Mouse (Mus musculus) embryonic facial prominence, embryonic 13.5 days (tissue): Measurements from ENCODE around the gene Tut7. TPM values are rescaled to one million over a fixed set of nuclear protein-coding genes. Genes with fewer than 3 reads are reported as not detected.

ENCODE experiments used
- ATAC-seq: fragments of 200-750 bp; cut with Nextera tagmentation; 2 replicates; pipeline ENCODE4 v1.8.0; 2017; ENCODE audit warnings: low read depth; ENCODE audit not compliant: insufficient number of reproducible peaks, insufficient read depth, low FRiP score, low TSS enrichment
- H3K27ac ChIP-seq: fragments of 300-500 bp; sonication (generic); 2 replicates; pipeline ENCODE4 v1.5.1; 2015; ENCODE audit warnings: moderate library complexity, mild to moderate bottlenecking, inconsistent platforms
- H3K27me3 ChIP-seq: fragments of 300-500 bp; sonication (generic); 2 replicates; pipeline ENCODE4 v1.6.1; 2015; ENCODE audit warnings: mild to moderate bottlenecking, inconsistent platforms
- H3K36me3 ChIP-seq: fragments of 300-500 bp; sonication (generic); 2 replicates; pipeline ENCODE4 v1.6.1; 2015; ENCODE audit warnings: mild to moderate bottlenecking, inconsistent platforms
- H3K4me1 ChIP-seq: fragments of 300-500 bp; sonication (generic); 2 replicates; pipeline ENCODE4 v1.6.1; 2015; ENCODE audit warnings: inconsistent platforms
- H3K4me2 ChIP-seq: fragments of 300-500 bp; sonication (generic); 2 replicates; pipeline ENCODE4 v1.6.1; 2015; ENCODE audit warnings: moderate library complexity, mild to moderate bottlenecking, inconsistent platforms
- H3K4me3 ChIP-seq: fragments of 300-500 bp; sonication (generic); 2 replicates; pipeline ENCODE4 v1.5.1; 2015; ENCODE audit warnings: mild to moderate bottlenecking, inconsistent platforms
- H3K9ac ChIP-seq: fragments of 300-500 bp; sonication (generic); 2 replicates; pipeline ENCODE4 v1.6.1; 2015; ENCODE audit warnings: mild to moderate bottlenecking, inconsistent platforms
- H3K9me3 ChIP-seq: fragments of 300-500 bp; sonication (generic); 2 replicates; pipeline ENCODE4 v1.6.1; 2016; ENCODE audit warnings: inconsistent platforms
- WGBS: fragments of 180-500 bp; shearing (Covaris S2); methylation state at CpG from one replicate; pipeline ENCODE4 v1.1.7; 2015; ENCODE audit warnings: mixed read lengths; 5-methylcytosine and 5-hydroxymethylcytosine counted together
- polyA plus RNA-seq: library from polyadenylated mRNA; unstranded; fragments of >200 nt; fragmentation: Nextera tagmentation; extraction: Ambion mirVana; gene quantifications from 2 replicates; pipeline ENCODE4 v1.2.1, GENCODE M21; 2015

Tut7 gene
- polyA plus RNA-seq, 1 experiment from 2014 or later, result 54.2 TPM

DNA sequence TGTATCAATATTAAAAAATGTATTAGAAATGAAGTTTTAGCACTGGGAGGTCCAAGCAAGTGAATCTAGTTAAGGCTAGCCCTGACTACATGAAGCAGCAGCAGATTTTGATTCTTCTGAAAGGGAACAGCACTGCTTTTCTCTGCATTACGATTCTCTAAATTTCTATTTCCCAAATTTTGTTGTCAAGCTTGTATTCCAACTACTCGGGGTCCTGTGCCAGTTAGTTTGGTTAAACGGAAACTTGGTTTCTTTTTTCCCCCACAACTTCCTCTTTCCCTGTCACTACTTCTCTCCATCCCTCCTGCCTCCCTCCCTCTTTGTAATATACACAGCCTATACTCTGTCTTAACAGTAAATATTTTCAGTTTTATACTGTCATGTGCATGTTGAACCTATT lies 2.1 kb downstream of the Tut7 start:
- Histone ChIP-seq H3K9me3 (no peaks in the 10 kb centered on the region), H3K9ac (0 out of 2 replicates have a peak overlapping the region, but pooled peaks have one; percentile 32), H3K27ac (no peak overlapping the region), H3K4me2 (peak overlapping the region; percentile 66), H3K4me3 (peak overlapping the region; percentile 16; the same call in 1 of the 2 replicates), H3K4me1 (peaks cover 34% of the 10 kb centered on the region), H3K27me3 (no peaks in the 10 kb centered on the region), H3K36me3 (peaks cover 23% of the 10 kb centered on the region)
- WGBS, result 66% methylated on average over 3 of the region's 3 CpGs
- no peak for ATAC-seq

DNA sequence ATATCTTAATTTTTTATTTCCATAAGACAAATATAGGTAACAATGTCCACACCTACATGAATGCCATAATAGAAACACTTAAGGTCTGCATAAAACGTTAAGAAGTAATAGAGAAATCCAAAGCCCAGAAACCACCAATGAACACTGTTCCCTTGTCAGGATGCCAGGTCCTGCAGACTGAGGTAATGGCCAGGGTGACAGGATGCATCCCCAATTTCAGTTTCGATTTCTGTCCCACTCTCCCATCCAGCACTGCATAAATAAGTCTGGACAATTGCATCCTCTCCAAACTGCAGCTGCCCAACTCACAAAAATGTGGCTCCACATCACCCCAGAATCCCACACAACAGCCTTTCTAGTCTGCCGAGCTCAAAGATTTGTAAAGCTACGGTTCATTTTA lies 2.8 kb downstream of the Tut7 start:
- H3K4me2 ChIP-seq, result peak overlapping the region; percentile 66
- H3K36me3 ChIP-seq, result peaks cover 30% of the 10 kb centered on the region
- no peaks in the 10 kb centered on the region for H3K27me3 ChIP-seq
- H3K4me3 ChIP-seq, result peak overlapping the region; percentile 20
- H3K27ac ChIP-seq, result no peak overlapping the region
- WGBS, result 69% methylated on average over 4 of the region's 4 CpGs
- H3K9ac ChIP-seq, result peak overlapping the region; percentile 49; the same call in 1 of the 2 replicates
- no peak for ATAC-seq
- H3K9me3 ChIP-seq, result no peaks in the 10 kb centered on the region
- H3K4me1 ChIP-seq, result peaks cover 34% of the 10 kb centered on the region

DNA sequence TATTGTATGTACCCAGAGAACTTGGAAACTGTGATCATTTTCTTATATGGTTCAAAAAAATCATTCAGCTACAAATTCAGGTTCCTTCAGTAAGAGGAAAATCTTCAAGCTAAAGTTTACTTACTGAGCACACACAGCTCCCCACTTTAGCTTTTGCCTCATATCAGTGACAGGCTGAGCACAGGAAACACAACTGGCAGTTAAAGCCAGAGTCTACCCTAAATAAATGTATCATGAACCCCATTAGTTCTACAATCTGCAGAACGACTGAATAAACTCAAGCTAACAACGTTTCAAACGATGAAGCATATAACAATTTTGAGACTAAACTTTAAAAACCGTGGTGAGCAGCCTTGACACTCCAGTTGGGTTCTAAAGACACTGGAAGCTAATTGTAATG lies 5.6 kb downstream of the Tut7 start:
- Histone ChIP-seq H3K27ac (no peak overlapping the region), H3K4me2 (no peak overlapping the region), H3K9me3 (no peaks in the 10 kb centered on the region), H3K9ac (no peak overlapping the region), H3K4me1 (peaks cover 34% of the 10 kb centered on the region), H3K4me3 (no peak overlapping the region), H3K27me3 (no peaks in the 10 kb centered on the region), H3K36me3 (peaks cover 51% of the 10 kb centered on the region)
- no peak for ATAC-seq
- 89% methylated on average over 4 of the region's 4 CpGs for WGBS

DNA sequence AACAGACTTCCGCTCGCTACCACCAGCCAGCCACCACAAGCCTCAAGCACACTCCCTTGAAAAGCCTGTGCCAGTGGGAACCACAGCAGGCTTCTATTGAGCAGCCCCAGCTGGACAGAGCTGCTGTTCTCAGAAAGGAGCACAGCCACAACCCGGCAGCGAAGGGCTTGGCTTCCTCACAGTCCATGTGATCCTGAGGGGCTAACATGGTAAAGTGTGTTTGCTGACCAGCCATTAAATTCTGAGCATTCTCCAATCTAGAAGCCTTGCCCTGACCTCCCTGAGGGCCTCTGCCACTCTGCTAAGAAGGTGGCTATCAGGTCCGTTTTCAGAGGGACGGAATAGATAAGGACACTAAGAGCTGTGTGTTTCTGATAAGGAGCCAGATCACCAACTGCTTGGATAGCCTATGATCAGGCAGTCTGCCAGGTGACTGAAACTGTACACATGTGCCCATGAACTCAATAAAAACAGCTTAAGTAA lies 8.8 kb downstream of the Tut7 start:
- H3K27ac ChIP-seq, result no peak overlapping the region
- peaks cover 72% of the 10 kb centered on the region for H3K36me3 ChIP-seq
- H3K27me3 ChIP-seq, result no peaks in the 10 kb centered on the region
- WGBS, result 81% methylated on average over 6 of the region's 6 CpGs
- H3K9me3 ChIP-seq, result no peaks in the 10 kb centered on the region
- no peak for ATAC-seq
- no peak overlapping the region for H3K9ac ChIP-seq
- peaks cover 9% of the 10 kb centered on the region; the same call in 1 of the 2 replicates for H3K4me1 ChIP-seq
- H3K4me3 ChIP-seq, result no peak overlapping the region
- no peak overlapping the region for H3K4me2 ChIP-seq

DNA sequence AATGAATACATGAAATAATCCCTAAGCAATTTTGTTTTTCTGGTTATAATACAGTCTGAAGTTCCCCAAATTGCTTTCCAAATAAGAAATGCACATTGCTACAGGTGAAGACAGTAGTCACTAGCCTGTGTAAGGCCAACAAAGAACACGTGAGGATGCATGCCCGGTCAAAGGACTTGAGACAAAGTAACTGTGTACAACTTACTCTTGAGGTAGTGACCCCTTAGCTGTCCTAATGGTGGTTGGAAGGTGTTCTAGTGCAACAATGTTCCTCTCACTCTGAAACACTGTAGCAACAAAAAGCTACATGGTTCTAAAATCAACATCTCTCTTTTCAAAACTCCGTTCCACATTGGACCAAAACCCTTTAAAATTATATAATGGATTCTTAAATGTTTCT lies 11.4 kb downstream of the Tut7 start:
- no peak overlapping the region for H3K4me2 ChIP-seq
- ATAC-seq, result no peak
- no peaks in the 10 kb centered on the region for H3K9me3 ChIP-seq
- H3K9ac ChIP-seq, result no peak overlapping the region
- 94% methylated on average over 3 of the region's 3 CpGs for WGBS
- H3K27me3 ChIP-seq, result no peaks in the 10 kb centered on the region
- H3K27ac ChIP-seq, result no peak overlapping the region
- peaks cover 90% of the 10 kb centered on the region for H3K36me3 ChIP-seq
- no peak overlapping the region for H3K4me3 ChIP-seq
- no peaks in the 10 kb centered on the region for H3K4me1 ChIP-seq

DNA sequence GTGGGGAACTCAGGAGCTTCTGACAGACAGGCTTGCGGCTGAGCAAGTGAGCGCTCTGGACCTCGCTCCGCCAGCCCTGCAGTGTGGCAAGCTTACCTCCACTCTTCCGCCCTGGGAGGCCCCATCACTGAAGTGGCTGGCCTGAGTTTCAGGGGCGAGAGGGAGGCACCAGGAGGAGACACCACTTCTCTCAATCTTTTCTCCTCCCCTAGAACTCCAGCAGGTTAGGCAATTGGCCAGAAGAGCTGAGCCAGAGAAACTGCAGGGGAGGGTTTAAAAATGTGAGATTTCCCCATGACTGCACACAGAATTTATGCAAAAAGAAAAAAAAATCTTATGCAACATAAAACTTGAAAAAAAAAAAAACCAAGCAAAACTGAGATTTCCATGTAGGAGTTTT lies 21.9 kb downstream of the Tut7 start:
- ATAC-seq, result no peak
- 85% methylated on average over 6 of the region's 6 CpGs for WGBS

DNA sequence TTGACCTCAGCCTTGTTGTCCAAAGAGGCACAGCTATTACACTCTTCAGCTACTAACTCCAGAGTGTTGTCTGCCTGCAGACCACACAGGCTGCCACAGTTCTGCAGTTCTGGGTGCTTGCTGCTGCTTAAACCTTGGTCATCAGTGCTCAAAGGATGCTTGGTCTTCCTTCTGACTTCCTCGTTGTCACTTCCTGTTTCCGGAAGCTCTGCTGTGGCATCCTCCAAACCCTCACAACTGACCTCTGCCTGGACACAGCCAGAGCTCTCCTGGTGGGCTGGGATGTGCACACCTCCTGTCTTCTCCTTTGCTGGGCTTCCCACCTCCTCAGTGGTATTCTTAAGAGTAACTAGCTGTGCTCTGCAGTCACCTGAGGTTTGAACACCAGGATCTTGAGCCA lies 22.9 kb downstream of the Tut7 start:
- H3K27ac ChIP-seq, result no peak overlapping the region
- 90% methylated on average over 2 of the region's 2 CpGs for WGBS
- H3K4me3 ChIP-seq, result no peak overlapping the region
- H3K4me2 ChIP-seq, result no peak overlapping the region
- no peaks in the 10 kb centered on the region for H3K27me3 ChIP-seq
- H3K4me1 ChIP-seq, result no peaks in the 10 kb centered on the region
- ATAC-seq, result no peak
- H3K36me3 ChIP-seq, result peaks cover 99% of the 10 kb centered on the region
- H3K9ac ChIP-seq, result no peak overlapping the region
- no peaks in the 10 kb centered on the region for H3K9me3 ChIP-seq

More for the DNA sequence above, 21.9 kb downstream of the Tut7 start:
- H3K27me3 ChIP-seq, result no peaks in the 10 kb centered on the region
- no peak overlapping the region for H3K4me2 ChIP-seq
- H3K9ac ChIP-seq, result no peak overlapping the region
- no peaks in the 10 kb centered on the region for H3K4me1 ChIP-seq
- peaks cover 99% of the 10 kb centered on the region for H3K36me3 ChIP-seq
- no peaks in the 10 kb centered on the region for H3K9me3 ChIP-seq
- no peak overlapping the region for H3K4me3 ChIP-seq
- no peak overlapping the region for H3K27ac ChIP-seq

DNA sequence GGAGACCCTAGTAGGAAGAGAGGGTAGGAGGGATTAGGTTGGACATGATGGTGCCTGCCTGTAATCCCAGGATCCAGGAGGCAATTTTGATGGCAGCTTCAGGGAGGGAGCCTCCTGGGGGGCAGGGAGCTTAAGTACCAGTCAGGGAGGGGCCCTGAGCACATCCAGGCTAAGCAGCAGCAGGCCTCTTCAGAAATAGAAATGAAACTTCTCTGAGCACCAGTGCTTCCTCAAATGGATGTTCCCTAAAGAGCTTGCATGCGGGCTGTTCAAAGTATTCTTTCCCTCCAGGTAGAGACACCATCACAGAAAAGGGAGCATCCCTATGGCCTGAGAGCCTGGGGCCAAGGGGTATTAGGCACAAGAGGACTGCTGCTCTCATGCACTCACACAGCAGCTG lies 24.6 kb downstream of the Tut7 start:
- WGBS, result 89% methylated on average over 1 of the region's 1 CpGs
- Histone ChIP-seq H3K9me3 (no peaks in the 10 kb centered on the region), H3K27ac (no peak overlapping the region), H3K27me3 (no peaks in the 10 kb centered on the region), H3K4me3 (no peak overlapping the region), H3K36me3 (peaks cover 99% of the 10 kb centered on the region), H3K4me2 (no peak overlapping the region), H3K9ac (no peak overlapping the region), H3K4me1 (no peaks in the 10 kb centered on the region)
- ATAC-seq, result no peak

DNA sequence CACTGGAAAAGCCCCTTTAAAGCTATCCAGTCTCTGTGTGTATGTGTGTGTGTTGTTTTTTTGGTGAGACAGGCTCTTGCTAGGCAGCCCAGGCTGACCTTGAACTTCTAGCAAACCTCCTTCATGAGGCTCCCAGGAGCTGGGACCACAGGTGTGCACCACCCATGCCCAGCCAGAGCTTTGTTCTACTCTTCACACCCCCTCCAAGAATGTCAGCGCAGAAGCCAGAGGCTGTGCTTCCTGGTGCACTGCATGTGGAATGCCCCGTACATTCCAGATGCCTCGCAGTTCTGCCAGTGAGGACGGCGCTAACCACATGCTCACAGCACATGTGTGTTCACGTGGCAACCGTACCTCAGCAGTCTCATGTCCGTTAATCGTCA lies 26.5 kb downstream of the Tut7 start:
- Histone ChIP-seq H3K4me1 (no peaks in the 10 kb centered on the region), H3K27ac (no peak overlapping the region), H3K27me3 (no peaks in the 10 kb centered on the region), H3K36me3 (peaks cover 99% of the 10 kb centered on the region), H3K4me2 (no peak overlapping the region), H3K4me3 (no peak overlapping the region), H3K9me3 (no peaks in the 10 kb centered on the region), H3K9ac (no peak overlapping the region)
- no peak for ATAC-seq
- WGBS, result 92% methylated on average over 9 of the region's 9 CpGs

DNA sequence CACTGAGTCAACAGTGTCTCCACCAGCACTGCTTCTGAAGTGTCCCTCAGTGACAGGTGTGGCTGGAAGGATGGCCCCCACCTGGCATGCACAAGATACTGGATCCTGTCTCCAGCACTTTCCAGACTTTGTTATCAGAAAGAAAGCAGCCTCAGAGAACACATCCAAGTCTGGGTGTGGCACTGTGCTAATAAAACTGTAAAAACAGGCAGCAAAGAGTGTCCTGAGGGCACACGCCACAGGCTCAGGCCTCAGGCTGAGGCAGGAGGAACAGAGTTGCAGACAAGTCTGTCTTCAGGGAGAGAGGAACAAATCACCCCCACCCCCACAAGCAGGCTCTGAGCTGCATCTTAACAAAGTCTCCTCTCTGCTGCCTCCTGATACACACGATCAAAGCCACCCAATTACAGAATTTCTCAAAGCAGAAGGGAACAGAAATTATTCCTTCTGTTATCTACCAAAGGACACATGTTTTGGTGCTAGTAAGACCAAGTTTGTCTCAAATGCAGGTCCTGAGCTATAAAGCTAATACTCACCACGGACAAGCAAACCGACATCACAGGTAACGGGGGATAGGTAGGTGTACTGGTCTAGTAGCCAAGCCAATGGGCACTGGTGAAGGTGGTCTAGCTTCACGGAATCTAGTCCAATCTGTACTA lies 27.0 kb downstream of the Tut7 start:
- Histone ChIP-seq H3K4me2 (no peak overlapping the region), H3K36me3 (peaks cover 98% of the 10 kb centered on the region), H3K27me3 (no peaks in the 10 kb centered on the region), H3K4me3 (no peak overlapping the region), H3K4me1 (no peaks in the 10 kb centered on the region), H3K27ac (no peak overlapping the region), H3K9ac (no peak overlapping the region), H3K9me3 (no peaks in the 10 kb centered on the region)
- no peak for ATAC-seq
- 89% methylated on average over 6 of the region's 6 CpGs for WGBS

DNA sequence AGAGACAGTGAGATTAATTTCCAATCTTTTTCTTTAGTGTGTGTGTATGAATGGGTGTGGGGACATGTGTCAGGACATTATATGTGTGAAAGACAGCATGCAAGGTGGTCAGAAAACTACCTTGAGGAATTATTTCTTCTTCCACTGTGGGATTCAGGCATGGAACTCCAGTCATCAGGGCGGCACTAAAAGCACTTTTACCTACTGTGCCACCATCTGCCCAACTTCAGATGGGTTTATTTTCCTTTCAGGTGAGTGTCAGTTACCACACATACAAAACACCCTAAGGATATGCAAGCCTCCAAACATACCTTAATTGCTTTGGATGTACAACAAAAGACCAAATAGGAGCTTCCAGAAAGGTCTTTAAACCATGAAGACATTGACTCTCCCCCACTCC lies 28.2 kb downstream of the Tut7 start:
- Histone ChIP-seq H3K36me3 (peaks cover 98% of the 10 kb centered on the region), H3K4me3 (no peak overlapping the region), H3K4me2 (no peak overlapping the region), H3K4me1 (no peaks in the 10 kb centered on the region), H3K27ac (no peak overlapping the region), H3K27me3 (no peaks in the 10 kb centered on the region), H3K9ac (no peak overlapping the region), H3K9me3 (no peaks in the 10 kb centered on the region)
- ATAC-seq, result no peak
- 93% methylated on average over 1 of the region's 1 CpGs for WGBS

DNA sequence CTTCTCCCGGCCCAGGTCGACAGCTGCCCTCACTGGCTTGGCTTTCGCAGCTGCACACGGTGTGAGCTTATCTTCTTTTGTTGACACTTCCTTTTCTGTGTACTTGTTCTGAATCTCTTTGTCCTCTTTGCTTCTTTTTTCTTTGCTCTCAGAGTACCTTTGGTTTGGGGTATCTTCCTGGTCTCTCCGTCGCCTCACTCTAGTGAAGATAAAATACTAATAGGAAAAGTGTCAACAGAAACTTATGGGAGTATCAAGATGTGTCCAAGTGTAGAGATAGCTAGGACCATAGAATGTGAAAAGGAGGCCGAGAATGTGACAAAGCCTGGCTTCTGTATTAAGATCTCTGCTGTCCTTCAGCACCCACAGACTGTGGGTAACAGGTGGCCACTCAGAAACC lies 40.8 kb downstream of the Tut7 start, which contains the start of gene Gm49354:
Gene Gm49354, minus strand, starts transcription at position 101 of the 400 bp plus-strand sequence.
- Histone ChIP-seq H3K4me1 (no peaks in the 10 kb centered on the region), H3K9me3 (no peaks in the 10 kb centered on the region), H3K27ac (no peak within 1 kb of the TSS), H3K4me3 (no peak within 1 kb of the TSS), H3K27me3 (no peaks in the 10 kb centered on the region), H3K36me3 (peaks cover 98% of the 10 kb centered on the region), H3K9ac (no peak within 1 kb of the TSS), H3K4me2 (no peak within 1 kb of the TSS)
- ATAC-seq, result no peak
- 95% methylated on average over 7 of the region's 7 CpGs for WGBS
